Mouse (Mus musculus) left cerebral cortex, adult 9 months (tissue): ENCODE measurements around the gene Tuba1a.
"Not testable (repeated sequence)": the region's sequence is repeated elsewhere in the genome, so short reads cannot be mapped to it uniquely, and the experiment has no call there.

Experiments used
- DNase-seq, 2 experiments: peaks; one replicate each; pipeline ENCODE4 v3.0.0; 2022; ENCODE audit warnings: low spot score in 2 of 2

Gene Tuba1a

DNA sequence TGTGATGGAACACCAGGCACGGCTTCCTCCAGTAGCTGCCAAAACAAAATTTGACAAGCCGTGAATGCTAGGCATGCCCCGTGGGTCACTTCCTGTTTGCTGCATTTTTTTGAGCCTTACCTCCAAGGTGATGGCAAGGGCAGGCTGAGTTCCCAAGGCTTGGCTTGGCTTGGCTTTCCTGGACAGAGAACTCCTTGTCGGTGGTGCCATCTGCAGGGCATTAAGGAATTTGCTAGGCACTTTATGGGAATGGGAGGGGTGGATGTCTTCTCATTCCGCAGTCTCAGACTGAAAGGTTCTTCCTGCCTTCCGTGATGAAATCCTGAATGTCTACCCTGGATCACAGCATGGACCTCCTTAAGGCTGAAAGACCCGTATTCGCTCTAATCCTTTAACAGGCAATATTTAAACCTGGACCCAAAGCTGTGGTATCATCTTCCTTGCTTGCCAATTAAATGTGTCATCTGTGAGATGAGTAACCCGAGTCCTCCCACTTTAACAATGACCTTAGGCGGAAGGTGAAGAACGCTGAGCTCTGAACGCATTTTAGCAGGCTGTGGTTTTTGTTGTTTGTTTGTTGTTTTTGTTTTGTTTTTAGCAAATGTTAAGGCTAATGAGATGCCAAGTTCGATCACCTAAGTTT is 24.8 kb downstream of the Tuba1a start:
- peak in 1 of 2 experiments; percentile 73 for DNase-seq

DNA sequence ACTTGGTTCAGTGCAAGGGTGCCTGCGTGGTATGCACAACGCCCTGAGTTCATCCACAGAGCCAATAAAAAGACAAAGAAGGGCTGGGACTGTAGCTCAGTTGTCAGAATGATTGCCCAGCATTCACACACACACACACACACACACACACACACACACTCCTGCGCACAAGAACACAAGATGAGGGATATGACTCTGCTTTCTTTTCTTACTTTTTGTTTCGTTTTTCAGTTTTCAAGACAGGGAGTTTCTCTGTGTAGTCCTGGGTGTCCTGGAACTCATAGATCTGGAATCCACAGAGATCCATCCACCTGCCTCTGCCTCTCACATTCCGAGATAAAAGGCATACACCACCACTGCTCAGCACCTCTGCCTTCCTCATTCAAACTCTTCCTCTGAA is 25.9 kb downstream of the Tuba1a start:
- no peak for DNase-seq

- DNase-seq = no peak
Observed at GRCm38 (mm10) chr15:98924682-98925081, 28.8 kb downstream of the Tuba1a start.

DNA sequence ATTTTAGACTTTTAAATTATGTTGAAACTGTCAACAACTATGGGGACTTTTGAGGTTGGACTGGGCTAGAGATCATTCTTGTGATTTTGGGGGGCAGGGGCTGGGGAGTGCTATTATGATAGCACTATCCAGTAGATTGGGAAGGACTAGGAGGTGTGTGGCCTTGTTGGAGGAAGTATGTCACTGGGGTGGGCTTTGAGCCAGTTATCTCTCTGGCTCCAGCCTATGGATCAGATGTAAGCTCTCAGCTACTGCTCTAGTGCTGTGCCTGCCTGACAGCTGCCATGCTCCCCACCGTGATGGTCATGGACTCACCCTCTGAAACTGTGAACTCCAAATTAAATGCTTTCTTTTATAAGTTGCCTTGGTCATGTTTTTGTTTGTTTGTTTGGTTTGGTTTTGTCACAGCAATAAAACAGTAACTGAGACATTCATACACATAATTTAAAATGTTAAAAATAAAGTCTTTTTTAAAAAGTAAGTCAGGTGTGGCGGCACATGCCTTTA is 30.4 kb downstream of the Tuba1a start:
- DNase-seq = no peak

DNA sequence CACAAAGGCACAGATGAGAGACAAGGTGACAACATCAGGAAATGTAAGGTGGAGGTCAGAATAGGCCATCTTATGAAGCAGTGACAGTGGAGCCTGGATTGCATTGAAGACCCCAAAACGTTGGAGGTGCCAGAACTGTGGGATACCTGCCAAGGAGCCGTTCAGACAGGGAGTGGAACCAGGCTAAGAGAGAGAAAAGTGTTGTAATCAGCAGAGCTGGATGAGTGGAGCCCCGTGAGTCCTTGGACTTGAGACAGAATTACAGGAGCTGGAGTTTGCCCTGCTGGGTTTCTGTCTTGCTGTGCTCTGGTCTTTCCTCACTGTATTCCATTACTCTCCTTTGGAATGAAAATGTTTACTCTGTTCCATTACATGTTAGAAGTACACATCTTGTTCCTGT is 30.9 kb downstream of the Tuba1a start:
- DNase-seq = no peak

DNA sequence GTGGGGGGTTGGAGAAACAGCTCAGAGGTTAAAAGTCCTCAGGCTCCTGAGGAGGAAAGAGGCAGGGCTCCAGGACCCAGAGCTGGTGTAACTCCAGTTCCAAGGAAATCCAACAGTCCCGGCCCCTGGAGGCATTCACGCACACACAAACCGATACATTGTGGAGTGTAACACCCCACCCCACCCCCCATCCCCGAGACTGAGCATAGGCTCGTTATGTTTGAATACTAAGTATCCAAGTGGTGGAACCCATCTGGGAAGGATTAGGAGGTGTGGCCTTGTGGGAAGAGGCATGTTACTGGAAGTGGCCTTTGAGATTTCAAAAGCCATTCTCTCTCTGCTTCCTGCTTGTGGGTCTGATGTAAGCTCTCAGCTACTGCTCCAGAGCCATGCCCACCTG is 32.0 kb downstream of the Tuba1a start:
- DNase-seq = no peak

DNA sequence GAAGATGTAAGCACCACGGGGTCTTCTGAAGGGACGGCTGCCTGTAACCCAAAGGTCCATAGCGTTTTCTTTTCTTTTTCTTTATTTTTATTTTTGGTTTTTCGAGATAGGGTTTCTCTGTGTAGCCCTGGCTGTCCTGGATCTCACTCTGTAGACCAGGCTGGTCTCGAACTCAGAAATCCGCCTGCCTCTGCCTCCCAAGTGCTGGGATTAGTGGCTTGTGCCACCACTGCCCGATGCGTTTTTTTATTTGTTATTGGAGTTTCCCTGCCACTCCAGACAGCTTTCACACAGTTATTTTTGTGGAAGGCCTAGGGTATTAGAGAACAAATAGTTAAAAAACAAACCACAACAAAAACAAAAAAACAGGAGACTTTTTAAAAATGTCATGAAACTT is 35.0 kb downstream of the Tuba1a start:
- not testable (repeated sequence) for DNase-seq

DNA sequence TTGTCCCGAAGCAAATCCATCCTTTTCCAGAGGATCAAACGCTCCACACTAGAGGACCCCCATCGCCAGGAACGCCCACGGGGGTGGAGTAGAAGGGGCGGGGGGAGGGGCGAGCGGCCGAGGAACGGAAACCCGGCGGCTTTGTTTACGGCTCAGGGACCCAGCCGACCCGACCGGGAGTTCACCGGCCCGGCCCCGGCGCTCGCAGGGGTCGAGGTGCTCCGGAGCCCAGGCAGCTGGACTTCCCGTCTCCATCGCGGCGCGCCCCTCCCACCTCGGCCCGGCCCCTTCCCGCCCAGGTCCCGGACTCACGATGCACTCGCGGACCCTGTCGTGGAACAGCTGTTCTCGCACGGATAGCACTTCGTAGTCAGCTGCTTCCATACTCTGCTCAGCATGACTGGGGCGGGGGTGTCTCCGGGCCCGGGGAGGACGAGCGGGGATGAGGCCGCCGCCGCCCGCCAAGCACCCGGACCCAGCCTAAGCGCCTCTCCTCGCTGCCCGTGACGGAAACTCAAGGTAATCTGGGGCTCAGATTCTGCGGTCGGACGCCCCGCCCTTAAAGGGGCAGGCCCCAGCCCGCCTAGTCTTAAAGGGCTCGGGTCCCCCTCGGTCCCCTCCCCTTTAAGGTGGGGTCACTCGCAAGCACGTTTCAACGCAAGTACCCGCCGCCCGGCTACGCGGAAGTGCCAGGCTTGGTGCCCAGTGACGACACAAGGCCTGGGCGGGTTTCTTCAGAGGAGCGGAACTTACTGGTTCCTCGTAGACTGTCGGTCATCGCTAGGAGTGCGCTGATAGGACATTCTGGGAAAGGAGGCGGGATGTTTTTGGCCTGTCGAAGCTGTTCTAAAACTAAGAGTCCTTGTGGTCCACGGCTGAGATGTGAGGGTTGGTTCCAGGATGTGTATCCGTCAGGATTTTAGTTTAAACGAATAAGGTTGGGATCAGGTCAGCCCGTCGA is 35.7 kb downstream of the Tuba1a start, which contains the start of gene Lmbr1l:
Gene Lmbr1l (minus strand): TSS at position 694 of the 961 bp plus-strand sequence.
- peak; percentile 98 to 99 for DNase-seq

GRCm38 (mm10) chr15:98917091-98917490 is 36.4 kb downstream of the Tuba1a start:
- DNase-seq = no peak

- no peak for DNase-seq
Observed at GRCm38 (mm10) chr15:98916016-98916415, 37.5 kb downstream of the Tuba1a start.

GRCm38 (mm10) chr15:98914903-98915302 is 38.6 kb downstream of the Tuba1a start:
- DNase-seq = no peak

- no peak for DNase-seq
Observed at GRCm38 (mm10) chr15:98904692-98905091, 48.8 kb downstream of the Tuba1a start.

- no peak for DNase-seq
Observed at GRCm38 (mm10) chr15:98902600-98902999, 50.9 kb downstream of the Tuba1a start.

DNA sequence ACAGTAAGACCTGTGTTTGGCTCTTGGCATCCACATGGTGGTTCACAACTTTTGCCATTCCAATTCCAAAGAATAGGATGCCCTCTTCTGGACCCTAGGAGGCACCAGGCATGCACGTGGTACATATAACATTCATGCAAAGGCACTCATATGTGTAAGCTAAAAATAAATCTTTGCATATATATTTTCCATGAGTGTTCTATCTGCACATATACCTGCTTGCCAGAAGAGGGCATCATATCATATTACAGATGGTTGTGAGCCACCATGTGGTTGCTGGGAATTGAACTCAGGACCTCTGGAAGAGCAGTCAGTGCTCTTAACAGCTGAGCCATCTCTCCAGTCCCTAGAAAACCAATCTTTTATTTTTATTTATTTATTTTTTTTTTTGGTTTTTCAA is 52.0 kb downstream of the Tuba1a start:
- DNase-seq = no peak
